Mouse (Mus musculus): ENCODE results near the gene Kpna1.
"Not testable (repeated sequence)": the region's sequence is repeated elsewhere in the genome, so short reads cannot be mapped to it uniquely, and the experiment has no call there.

GRCm38 (mm10) chr16:36062534-36062933, 84.0 kb downstream of the Kpna1 start:
- not testable (repeated sequence) for TF ChIP-seq POLR2A (IDR thresholded peaks at IDR 0.05; ENCODE audit: borderline replicate concordance, low read depth, low read length); CTCF (IDR thresholded peaks at IDR 0.05; ENCODE audit: low read depth, low read length)

Measured in bone marrow macrophage, adult 2 months (primary cell).